Mouse (Mus musculus) kidney, embryonic 15.5 days (tissue): ENCODE measurements at regions not wholly inside any gene's neighbourhood (a gene's known extent, or its start where the extent isn't known, plus 50 kb on each side); places are given as distances from the start of the nearest gene placed in this dataset.

Source experiments
- ATAC-seq: fragments of 200-750 bp; cut with Nextera tagmentation; replicated peaks from 2 replicates; pipeline ENCODE4 v1.8.0; 2017; ENCODE audit warnings: moderate TSS enrichment; ENCODE audit not compliant: low FRiP score
- H3K27ac ChIP-seq: fragments of 300-500 bp; sonication (generic); 2 replicates; pipeline ENCODE4 v1.5.1; 2015; ENCODE audit warnings: mild to moderate bottlenecking, inconsistent platforms
- H3K27me3 ChIP-seq: fragments of 300-500 bp; sonication (generic); 2 replicates; pipeline ENCODE4 v1.6.1; 2015; ENCODE audit warnings: inconsistent platforms
- H3K36me3 ChIP-seq: fragments of 300-500 bp; sonication (generic); 2 replicates; pipeline ENCODE4 v1.6.1; 2015; ENCODE audit warnings: inconsistent platforms
- H3K4me1 ChIP-seq: fragments of 300-500 bp; sonication (generic); 2 replicates; pipeline ENCODE4 v1.6.1; 2015; ENCODE audit warnings: inconsistent platforms
- H3K4me2 ChIP-seq: fragments of 300-500 bp; sonication (generic); 2 replicates; pipeline ENCODE4 v1.6.1; 2015; ENCODE audit warnings: moderate library complexity, mild to moderate bottlenecking, inconsistent platforms
- H3K4me3 ChIP-seq: fragments of 300-500 bp; sonication (generic); replicated peaks from 2 replicates; pipeline ENCODE4 v1.5.1; 2015; ENCODE audit warnings: mild to moderate bottlenecking, inconsistent platforms
- H3K9ac ChIP-seq: fragments of 300-500 bp; sonication (generic); 2 replicates; pipeline ENCODE4 v1.6.1; 2015; ENCODE audit warnings: mild to moderate bottlenecking, inconsistent platforms
- H3K9me3 ChIP-seq: fragments of 300-500 bp; sonication (generic); replicated peaks from 2 replicates; pipeline ENCODE4 v1.6.1; 2016; ENCODE audit warnings: inconsistent platforms
- WGBS: fragments of 180-500 bp; shearing (Covaris S2); methylation state at CpG from one replicate; pipeline ENCODE4 v1.1.7; 2015; ENCODE audit warnings: mixed read lengths; 5-methylcytosine and 5-hydroxymethylcytosine counted together

- Histone ChIP-seq H3K27me3 (no peaks in the 10 kb centered on the region), H3K4me1 (peaks cover 15% of the 10 kb centered on the region; the same call in 1 of the 2 replicates), H3K9me3 (no peaks in the 10 kb centered on the region), H3K27ac (no peak overlapping the region), H3K9ac (no peak overlapping the region), H3K4me3 (no peak overlapping the region), H3K4me2 (no peak overlapping the region), H3K36me3 (no peaks in the 10 kb centered on the region)
- WGBS = 61% methylated on average over 8 of the region's 8 CpGs
- no peak for ATAC-seq
These were observed 257.4 kb upstream of the Hs6st1 start for GRCm38 (mm10) chr1:35810571-35811342.

- no peak overlapping the region for H3K4me2 ChIP-seq
- no peak for ATAC-seq
- no peak overlapping the region for H3K9ac ChIP-seq
- H3K9me3 ChIP-seq = no peaks in the 10 kb centered on the region
- 59% methylated on average over 6 of the region's 6 CpGs for WGBS
- H3K36me3 ChIP-seq = no peaks in the 10 kb centered on the region
- H3K27me3 ChIP-seq = no peaks in the 10 kb centered on the region
- no peak overlapping the region for H3K27ac ChIP-seq
- peaks cover 9% of the 10 kb centered on the region; the same call in 1 of the 2 replicates for H3K4me1 ChIP-seq
- no peak overlapping the region for H3K4me3 ChIP-seq
These were observed 256.8 kb upstream of the Hs6st1 start for GRCm38 (mm10) chr1:35811380-35811779.

GRCm38 (mm10) chr1:35811795-35812194 is 256.4 kb upstream of the Hs6st1 start:
- WGBS = 88% methylated on average over 7 of the region's 7 CpGs
- Histone ChIP-seq H3K27me3 (no peaks in the 10 kb centered on the region), H3K9ac (no peak overlapping the region), H3K36me3 (no peaks in the 10 kb centered on the region), H3K4me1 (peaks cover 9% of the 10 kb centered on the region; the same call in 1 of the 2 replicates), H3K9me3 (no peaks in the 10 kb centered on the region), H3K4me2 (no peak overlapping the region), H3K27ac (no peak overlapping the region), H3K4me3 (no peak overlapping the region)
- no peak for ATAC-seq

GRCm38 (mm10) chr1:35813625-35814024 is 254.6 kb upstream of the Hs6st1 start:
- H3K4me1 ChIP-seq = 0 out of 2 replicates have a peak, but pooled peaks cover 6% of the 10 kb centered on the region
- no peak overlapping the region for H3K4me2 ChIP-seq
- H3K27ac ChIP-seq = no peak overlapping the region
- peak; percentile 41; the same call in 1 of the 2 replicates for ATAC-seq
- 84% methylated on average over 5 of the region's 5 CpGs for WGBS
- H3K9me3 ChIP-seq = no peaks in the 10 kb centered on the region
- H3K4me3 ChIP-seq = no peak overlapping the region
- H3K9ac ChIP-seq = no peak overlapping the region
- no peaks in the 10 kb centered on the region for H3K27me3 ChIP-seq
- H3K36me3 ChIP-seq = no peaks in the 10 kb centered on the region

- no peak for ATAC-seq
- no peak overlapping the region for H3K4me3 ChIP-seq
- no peaks in the 10 kb centered on the region for H3K27me3 ChIP-seq
- H3K36me3 ChIP-seq = no peaks in the 10 kb centered on the region
- 0 out of 2 replicates have a peak, but pooled peaks cover 6% of the 10 kb centered on the region for H3K4me1 ChIP-seq
- H3K9me3 ChIP-seq = no peaks in the 10 kb centered on the region
- WGBS = 60% methylated on average over 9 of the region's 9 CpGs
- no peak overlapping the region for H3K27ac ChIP-seq
- H3K4me2 ChIP-seq = no peak overlapping the region
- H3K9ac ChIP-seq = no peak overlapping the region
These were observed 254.0 kb upstream of the Hs6st1 start for GRCm38 (mm10) chr1:35814207-35814606.

GRCm38 (mm10) chr1:35814751-35815150 is 253.4 kb upstream of the Hs6st1 start:
- Histone ChIP-seq H3K4me1 (0 out of 2 replicates have a peak, but pooled peaks cover 6% of the 10 kb centered on the region), H3K9ac (no peak overlapping the region), H3K36me3 (no peaks in the 10 kb centered on the region), H3K27me3 (no peaks in the 10 kb centered on the region), H3K27ac (no peak overlapping the region), H3K4me3 (no peak overlapping the region), H3K9me3 (no peaks in the 10 kb centered on the region), H3K4me2 (no peak overlapping the region)
- ATAC-seq = no peak
- 72% methylated on average over 3 of the region's 3 CpGs for WGBS

GRCm38 (mm10) chr1:35821791-35822190 is 246.4 kb upstream of the Hs6st1 start:
- H3K27me3 ChIP-seq = no peaks in the 10 kb centered on the region
- WGBS = 92% methylated on average over 6 of the region's 6 CpGs
- no peak overlapping the region for H3K27ac ChIP-seq
- H3K9ac ChIP-seq = no peak overlapping the region
- peaks cover 6% of the 10 kb centered on the region; the same call in 1 of the 2 replicates for H3K4me1 ChIP-seq
- no peak overlapping the region for H3K4me2 ChIP-seq
- H3K36me3 ChIP-seq = no peaks in the 10 kb centered on the region
- no peaks in the 10 kb centered on the region for H3K9me3 ChIP-seq
- no peak overlapping the region for H3K4me3 ChIP-seq
- ATAC-seq = no peak

GRCm38 (mm10) chr1:35822376-35823202 is 245.6 kb upstream of the Hs6st1 start:
- no peaks in the 10 kb centered on the region for H3K36me3 ChIP-seq
- no peak overlapping the region for H3K27ac ChIP-seq
- H3K9me3 ChIP-seq = no peaks in the 10 kb centered on the region
- H3K4me2 ChIP-seq = 0 out of 2 replicates have a peak overlapping the region, but pooled peaks have one; percentile 14
- no peaks in the 10 kb centered on the region for H3K27me3 ChIP-seq
- no peak overlapping the region for H3K9ac ChIP-seq
- 55% methylated on average over 19 of the region's 19 CpGs for WGBS
- H3K4me1 ChIP-seq = peaks cover 6% of the 10 kb centered on the region; the same call in 1 of the 2 replicates
- no peak overlapping the region for H3K4me3 ChIP-seq
- 0 out of 2 replicates have a peak, but pooled peaks have one; percentile 15 for ATAC-seq

- no peak for ATAC-seq
- Histone ChIP-seq H3K4me3 (no peak overlapping the region), H3K27ac (no peak overlapping the region), H3K27me3 (no peaks in the 10 kb centered on the region), H3K36me3 (no peaks in the 10 kb centered on the region), H3K9ac (no peak overlapping the region), H3K4me1 (peaks cover 6% of the 10 kb centered on the region; the same call in 1 of the 2 replicates), H3K4me2 (no peak overlapping the region), H3K9me3 (no peaks in the 10 kb centered on the region)
- 94% methylated on average over 4 of the region's 4 CpGs for WGBS
These were observed 244.7 kb upstream of the Hs6st1 start for GRCm38 (mm10) chr1:35823496-35823895.

- ATAC-seq = no peak
- H3K36me3 ChIP-seq = no peaks in the 10 kb centered on the region
- no peaks in the 10 kb centered on the region for H3K27me3 ChIP-seq
These were observed 244.0 kb upstream of the Hs6st1 start for GRCm38 (mm10) chr1:35823981-35824880.

GRCm38 (mm10) chr1:35825531-35825966 is 242.7 kb upstream of the Hs6st1 start:
- WGBS = 58% methylated on average over 10 of the region's 10 CpGs
- ATAC-seq = no peak

More at GRCm38 (mm10) chr1:35823981-35824880, 244.0 kb upstream of the Hs6st1 start:
- H3K9me3 ChIP-seq = no peaks in the 10 kb centered on the region
- H3K9ac ChIP-seq = no peak overlapping the region
- H3K4me1 ChIP-seq = peaks cover 6% of the 10 kb centered on the region; the same call in 1 of the 2 replicates
- no peak overlapping the region for H3K27ac ChIP-seq
- no peak overlapping the region for H3K4me2 ChIP-seq
- WGBS = 45% methylated on average over 24 of the region's 24 CpGs
- no peak overlapping the region for H3K4me3 ChIP-seq

More at GRCm38 (mm10) chr1:35825531-35825966, 242.7 kb upstream of the Hs6st1 start:
- Histone ChIP-seq H3K9ac (no peak overlapping the region), H3K36me3 (no peaks in the 10 kb centered on the region), H3K9me3 (no peaks in the 10 kb centered on the region), H3K27ac (no peak overlapping the region), H3K4me2 (no peak overlapping the region), H3K4me1 (peaks cover 6% of the 10 kb centered on the region; the same call in 1 of the 2 replicates), H3K4me3 (no peak overlapping the region), H3K27me3 (no peaks in the 10 kb centered on the region)
